Mouse (Mus musculus) kidney, adult 8-10 months (tissue): ENCODE data around the gene Yes1.
"Not testable (repeated sequence)": the region's sequence is repeated elsewhere in the genome, so short reads cannot be mapped to it uniquely, and the experiment has no call there.

ENCODE experiments used
- DNase-seq, 2 experiments: peaks; one replicate each; pipeline ENCODE4 v3.0.0; 2022

The Yes1 gene

DNA sequence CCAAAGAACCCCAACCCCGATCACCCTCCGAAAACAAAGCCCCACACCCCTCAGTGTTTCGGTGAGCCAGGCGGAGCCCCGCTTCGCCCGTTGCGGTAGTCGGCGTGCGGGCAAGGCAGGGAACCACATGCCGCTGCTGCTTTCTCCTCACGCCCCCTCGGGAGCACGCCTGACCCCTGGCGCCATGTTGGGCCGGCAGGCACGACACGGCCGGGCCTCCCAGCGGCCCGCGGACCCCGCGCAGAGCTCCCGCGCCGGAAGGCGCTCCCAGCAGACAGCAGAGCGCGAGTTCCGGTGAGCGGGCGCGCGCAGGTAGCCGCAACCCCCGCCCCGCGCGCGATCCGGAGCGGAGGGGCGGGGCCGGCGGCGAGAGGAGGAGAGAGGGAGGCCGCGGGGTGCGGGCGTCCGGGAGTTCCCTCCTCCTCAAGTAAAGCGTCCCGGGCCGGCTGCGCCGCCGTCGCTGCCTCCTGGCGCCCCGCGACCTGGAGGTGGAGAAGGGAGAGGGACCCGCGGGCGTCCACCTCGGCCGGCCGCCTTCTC, at the start of gene Yes1:
Gene Yes1 (plus strand): TSS at position 371 of the 540 bp plus-strand sequence.
- DNase-seq, result peak; percentile 82 to 85

DNA sequence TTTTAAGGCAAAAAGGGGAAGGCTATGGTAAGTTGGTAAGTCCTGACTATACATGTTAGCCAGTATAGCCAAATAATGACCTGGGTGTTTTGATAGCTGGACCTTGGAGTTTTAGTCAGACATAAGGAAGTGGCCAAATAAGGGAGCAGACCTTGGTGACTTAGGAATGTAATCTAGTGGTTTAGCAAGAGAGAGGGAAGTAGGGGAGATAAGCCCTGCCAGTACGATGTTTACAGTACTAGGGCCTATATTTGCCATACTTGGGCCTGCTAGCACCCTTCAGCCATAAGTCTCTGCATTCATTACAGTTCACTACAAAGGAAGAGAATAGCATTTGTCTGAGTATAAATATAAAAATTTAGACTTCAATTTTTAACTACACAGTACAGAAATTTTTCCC, 46.3 kb upstream of the Yes1 start:
- DNase-seq, result no peak

DNA sequence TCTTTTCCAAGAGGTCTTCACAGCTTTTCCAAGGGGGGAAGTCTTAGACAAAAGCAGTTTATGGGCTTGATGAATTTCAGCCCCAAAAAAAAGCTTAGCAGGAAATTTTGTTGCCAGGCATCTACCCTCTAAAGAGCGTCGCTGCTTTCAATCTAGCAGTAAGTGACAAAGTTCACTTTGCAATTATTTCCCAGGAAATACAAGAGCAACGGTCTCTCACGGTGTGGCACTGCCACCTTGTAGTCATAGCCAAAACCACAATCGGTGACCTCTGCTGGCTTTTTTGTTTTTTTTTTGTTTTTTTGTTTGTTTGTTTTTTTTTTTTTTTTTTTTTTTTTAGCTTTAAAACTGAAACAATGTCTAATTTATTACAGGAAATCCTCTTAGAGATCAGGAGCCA, 39.2 kb upstream of the Yes1 start:
- peak in 1 of 2 experiments; percentile 4 for DNase-seq

DNA sequence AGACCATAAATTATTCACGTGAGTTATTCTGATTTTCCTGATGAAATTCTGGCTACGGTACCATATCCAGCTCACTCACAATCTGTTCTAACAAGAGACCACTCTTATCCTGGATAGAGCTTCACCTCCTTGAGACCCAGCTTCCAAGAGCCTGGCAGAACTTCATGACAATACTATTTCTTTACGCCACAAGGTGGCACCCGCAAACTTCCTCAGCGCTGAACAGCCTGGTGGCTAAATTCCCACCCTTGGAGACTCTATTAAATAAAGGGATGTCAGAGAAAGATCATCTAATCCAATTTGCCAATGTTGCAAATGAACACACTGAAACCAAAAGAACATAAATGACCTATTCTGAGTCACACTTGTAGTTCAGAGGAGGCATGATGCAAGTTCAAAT, 22.8 kb upstream of the Yes1 start:
- peak; percentile 46 to 65 for DNase-seq

DNA sequence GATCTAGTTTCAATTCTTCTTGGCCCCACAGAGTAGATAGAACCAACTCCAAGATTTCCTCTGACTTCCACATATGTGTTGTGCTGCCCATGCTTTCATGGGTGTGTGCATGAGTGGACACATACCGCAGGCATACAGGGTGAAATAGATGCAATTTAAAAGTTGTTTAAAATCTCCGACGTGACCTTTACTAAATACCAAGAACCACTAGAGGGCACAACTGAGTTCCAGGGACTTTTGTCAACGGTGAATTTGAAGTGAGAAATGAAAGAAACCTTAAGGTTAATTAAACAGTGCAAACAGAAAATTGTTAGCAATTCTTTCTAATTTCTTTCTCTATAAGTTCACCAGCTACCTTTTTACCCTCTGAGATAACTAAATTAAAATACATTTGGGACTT, 17.2 kb upstream of the Yes1 start:
- DNase-seq, result peak in 1 of 2 experiments; percentile 16

DNA sequence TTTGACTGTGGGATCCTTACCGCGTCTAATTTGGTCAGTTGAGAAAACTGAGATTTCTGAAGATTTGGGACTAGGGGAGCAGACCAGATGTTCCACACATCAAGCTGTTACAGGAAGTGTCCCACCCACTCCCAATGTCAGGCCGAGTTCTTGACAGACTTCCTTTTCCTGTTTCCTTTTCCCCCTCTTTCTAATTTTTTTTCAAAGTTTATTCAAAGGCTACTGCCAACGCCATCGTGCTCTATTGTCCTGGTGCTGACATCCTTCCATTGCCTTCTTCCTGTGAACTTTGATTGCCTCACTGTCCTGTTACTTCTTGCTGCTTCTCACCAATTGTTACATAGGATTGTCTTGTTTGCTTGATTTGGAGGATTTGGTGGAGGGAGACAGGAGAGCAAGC, 16.6 kb upstream of the Yes1 start:
- peak; percentile 18 to 38 for DNase-seq

DNA sequence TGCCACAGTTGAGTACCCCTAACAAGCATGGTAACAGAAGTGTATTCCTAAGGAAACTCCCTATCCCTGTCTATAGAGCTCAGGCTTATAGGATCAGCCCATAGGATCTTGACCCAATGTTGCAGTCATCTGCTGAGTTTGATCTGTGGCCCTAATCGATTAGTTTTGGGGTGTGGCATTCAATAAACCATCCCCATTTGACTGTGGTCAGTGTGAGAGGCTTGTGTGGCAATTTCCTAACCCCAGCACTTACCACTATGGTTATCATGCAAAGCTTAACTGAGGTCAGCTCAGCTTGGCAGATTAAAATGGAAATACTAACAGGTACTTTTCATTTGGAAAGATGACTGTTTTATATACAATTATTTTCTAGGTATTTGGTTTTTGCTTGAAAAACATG, 5.1 kb upstream of the Yes1 start:
- DNase-seq, result no peak

DNA sequence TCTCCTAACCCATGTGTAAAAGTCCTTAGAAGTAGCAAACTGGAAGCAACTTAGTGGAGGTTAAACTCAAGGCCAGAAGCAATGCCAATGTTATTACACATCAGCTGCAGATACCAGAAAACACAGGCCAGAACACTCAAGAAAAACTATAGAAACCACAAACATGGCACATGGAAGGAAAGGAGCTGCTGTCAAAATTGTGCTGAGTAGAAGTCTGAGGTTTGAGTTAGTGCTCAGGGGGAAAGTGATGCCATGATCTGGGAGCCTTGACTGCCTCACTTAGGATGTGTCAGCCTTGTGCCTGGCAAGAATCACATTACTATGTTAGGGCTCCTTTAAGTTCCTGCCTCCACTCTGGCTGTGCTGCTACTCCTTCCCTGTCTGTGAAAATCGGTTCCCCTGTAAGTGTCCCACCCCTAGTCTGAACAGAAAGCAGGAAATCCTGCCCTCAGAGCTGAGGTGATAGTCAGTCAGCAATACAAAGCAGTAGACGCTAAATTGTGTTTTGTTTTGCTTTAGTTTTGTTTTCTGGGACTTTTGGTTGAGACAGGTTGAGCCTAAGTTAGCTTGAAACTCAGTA, 3.1 kb upstream of the Yes1 start:
- peak; percentile 13 to 27 for DNase-seq

DNA sequence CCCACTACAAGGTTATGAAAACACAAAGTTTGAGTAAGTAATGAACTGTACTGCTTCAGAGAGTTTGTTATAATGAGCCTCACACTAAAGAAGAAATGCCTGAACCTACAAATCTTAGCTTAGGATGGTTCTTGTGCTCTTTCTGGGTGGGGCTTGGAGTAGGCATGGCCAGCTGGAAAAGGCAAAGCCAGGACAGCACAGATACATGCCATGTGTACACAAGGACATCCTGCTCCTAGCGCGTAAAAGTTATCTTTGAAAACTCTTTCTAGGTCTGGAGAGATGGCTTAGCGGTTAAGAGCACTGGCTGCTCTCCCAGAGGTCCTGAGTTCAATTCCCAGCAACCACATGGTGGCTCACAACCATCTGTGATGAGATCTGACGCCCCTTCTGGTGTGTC, 2.5 kb upstream of the Yes1 start:
- no peak for DNase-seq

DNA sequence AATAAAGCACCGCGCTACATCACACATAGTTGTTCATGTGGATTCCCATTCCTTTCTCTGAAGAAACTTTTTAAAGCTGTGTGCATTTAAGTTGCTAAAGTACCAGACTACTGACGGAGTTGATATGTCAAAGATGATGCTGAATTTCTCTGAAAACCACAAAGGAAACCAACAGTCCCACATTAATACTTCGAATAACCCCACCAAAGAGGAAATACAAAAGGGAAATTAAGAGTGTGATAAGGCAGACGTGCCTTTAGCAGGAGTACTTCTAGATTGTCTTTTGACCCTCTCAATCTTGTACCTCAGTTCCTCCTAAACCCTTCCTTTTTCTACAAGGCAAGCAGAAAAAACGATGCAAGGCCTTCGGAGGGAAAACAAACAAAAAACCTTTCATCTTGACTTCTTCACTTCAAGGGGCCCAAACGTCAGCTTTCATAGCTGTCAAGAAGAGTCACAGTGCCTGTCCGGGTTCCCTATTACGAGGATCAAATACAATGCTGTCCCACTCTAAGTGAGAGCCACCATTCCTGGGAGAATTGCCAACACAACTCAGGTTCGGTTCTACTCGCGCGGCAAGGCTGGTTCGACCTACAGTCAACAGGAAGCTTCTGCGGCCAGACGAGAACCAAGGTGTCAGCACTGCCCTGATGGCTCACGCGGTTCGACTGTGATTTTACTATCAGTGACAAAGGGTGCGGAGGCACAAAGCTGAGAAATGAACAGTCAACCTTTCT, 739 bp upstream of the Yes1 start:
- peak; percentile 45 to 61 for DNase-seq

DNA sequence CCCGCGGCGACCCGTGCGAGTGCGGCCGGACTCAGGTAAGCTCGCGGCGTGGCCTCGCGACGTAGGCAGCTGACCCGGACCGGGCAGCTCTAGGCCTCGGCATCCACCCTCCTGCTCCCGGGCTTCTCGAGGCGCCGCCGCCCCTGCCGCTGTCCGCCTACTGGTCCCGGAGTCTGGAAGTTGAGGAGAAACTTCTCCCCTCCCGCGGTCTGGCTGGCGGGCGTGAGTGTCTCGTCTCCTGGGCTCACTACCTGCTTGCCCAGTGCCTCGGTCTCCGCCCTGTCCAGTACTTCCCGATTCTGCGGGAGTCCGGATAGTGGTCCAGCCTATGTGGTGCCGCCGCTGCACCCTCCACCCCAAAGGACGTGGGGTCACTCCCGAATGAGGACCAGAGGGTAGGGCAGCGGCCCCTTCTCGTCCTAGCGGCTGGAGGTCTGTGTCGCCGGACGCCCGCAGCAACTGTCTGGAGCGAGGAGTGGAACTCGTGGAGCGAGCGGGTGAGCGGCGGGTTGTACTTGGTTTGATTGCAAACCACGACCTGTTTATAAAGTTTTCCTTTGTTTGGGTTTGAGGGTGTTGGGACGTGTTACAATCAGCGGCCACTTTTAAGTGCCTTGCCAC, 480 bp downstream of the Yes1 start:
- no peak for DNase-seq

DNA sequence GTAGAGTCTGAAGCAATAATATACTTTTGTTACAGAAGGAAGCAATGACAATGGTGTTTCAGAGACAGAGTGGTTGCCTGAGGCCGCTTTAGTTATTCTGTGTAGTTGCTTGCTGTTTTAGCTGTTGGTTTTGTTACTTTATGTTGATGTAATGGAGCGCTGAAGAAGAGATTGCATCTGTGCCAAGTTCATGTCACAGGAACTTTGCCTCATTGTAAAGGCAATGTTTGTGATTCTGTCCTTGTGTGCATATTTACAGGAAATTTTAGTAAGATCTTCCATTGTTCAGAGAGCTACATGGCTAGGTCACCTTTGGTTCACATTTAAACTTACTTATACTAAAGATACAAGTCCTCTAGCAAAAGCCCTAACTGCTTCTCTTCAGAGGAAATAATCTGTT, 3.3 kb downstream of the Yes1 start:
- no peak for DNase-seq

DNA sequence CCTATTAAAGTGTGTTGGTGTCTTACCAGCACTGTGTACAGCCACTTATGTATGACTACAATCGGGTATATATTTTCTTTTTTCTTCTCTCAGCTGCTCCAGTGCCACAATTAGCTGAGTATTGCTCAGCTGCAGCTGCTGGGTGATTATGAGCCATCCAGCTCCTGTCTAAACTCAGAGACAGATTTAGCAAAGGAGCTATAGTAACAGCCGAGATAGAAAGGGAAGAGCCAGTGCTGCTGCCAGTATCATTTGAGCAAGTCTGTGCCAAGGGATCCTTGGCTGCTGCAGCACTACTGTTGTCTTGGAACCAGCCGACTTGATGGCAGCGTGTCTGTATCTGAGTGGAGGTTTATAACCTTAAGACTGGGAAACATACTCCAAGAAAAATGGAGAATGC, 3.7 kb downstream of the Yes1 start:
- DNase-seq, result no peak

DNA sequence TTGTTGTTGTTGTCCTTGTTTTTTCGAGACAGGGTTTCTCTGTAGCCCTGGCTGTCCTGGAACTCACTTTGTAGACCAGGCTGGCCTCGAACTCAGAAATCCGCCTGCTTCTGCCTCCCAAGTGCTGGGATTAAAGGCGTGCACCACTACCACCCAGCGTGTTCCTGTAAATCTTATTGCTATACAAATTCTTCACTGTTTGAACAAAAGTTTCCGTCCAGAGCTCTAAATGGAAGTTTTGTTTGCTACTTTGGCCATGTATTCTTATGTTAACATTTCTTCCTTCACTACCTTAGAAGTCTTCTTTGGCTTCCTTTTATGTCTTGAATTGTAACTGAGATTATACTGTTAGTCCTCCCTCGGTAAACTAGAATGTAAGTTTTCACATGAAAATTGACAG, 5.5 kb downstream of the Yes1 start:
- not testable (repeated sequence) for DNase-seq

DNA sequence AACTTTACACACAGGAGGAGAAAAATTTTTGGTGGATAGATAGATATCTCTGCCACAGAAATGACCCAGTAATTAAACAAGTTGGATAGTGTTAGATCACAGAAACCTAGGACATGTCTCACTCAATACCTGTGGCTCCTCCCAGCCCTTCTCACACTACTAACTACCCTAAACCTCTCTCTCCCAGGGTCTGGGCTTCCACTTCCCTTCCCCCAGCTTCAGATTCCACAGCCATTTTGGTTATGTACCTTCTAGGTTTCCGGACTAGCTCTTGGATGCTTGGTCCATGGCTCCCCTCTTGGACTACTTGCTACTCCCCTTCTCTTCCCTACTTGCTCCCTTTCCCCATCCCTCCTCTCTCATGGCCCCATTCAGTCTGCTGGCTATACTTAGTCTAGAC, 6.9 kb downstream of the Yes1 start:
- no peak for DNase-seq

DNA sequence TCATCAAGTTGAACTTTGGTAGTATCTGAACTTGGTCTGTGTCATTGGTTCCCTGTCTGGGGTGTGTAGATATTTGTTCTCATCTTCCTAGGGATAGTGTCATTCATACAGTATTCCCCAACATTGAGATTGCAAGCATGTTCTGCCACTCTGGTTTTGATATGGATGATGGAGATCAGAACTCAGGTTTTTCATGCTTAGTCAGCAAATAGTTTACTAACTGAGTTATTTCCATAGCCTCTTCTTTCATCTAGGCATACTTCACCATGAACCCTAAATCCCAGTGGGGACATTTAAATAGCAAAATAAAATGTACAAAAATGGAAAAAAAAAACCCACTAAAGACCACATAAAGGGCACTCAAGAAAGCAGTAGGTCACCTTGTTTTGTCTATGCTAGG, 12.7 kb downstream of the Yes1 start:
- no peak for DNase-seq

DNA sequence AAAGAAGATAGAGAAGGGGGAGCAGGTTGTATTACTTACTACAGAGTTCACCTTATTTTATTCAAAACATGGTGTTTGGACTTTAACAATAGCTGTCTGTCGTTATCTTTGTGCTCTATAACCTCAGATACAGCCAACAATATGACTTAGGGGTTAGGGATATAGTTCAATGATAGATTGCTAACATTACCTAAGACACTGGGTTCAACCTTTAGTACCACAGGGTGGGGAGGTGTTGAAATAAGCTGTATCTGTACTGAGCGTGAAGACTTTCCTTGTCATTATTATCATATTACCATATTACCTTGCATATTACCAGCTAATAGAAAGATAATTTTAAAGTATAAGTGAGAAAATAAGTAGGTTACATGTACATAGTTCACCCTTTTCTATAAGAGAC, 13.8 kb downstream of the Yes1 start:
- no peak for DNase-seq

DNA sequence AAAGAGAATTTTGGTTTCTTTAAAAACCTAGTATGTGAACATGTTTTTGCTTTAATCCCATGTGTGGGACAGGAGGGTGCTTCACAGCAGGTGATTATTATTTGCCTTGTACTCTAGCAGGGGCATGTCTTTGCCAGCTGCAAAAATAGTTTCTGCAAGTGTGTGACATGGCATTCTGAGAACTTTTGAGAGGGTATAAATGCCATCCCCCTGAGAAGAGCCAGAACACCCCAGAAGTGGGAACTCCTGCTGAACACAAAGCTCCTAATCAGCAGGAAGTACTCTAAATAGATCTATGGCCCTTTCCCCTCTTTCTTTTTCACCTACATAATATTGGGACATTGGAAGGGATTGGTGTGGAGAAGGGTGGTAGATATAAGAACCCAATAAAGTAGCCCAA, 22.2 kb downstream of the Yes1 start:
- DNase-seq, result no peak

DNA sequence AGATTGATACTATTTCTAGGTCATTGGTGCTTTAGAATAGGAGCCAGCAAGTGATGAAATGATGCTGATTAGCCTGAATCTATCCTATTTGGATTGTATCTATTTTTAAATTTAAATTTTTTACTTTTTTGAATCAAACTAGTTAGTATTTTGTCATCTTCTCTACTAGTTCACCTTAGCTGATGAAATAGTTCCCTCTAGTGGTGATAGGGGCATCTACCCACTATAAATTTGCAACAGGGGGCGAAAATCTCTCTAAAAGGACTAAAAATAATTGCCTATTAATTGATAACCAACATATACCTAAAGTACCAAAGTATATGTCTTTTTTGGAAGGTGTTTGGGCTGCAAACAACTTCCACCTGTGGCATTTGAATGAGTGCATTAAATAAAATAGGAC, 46.4 kb downstream of the Yes1 start:
- no peak for DNase-seq

DNA sequence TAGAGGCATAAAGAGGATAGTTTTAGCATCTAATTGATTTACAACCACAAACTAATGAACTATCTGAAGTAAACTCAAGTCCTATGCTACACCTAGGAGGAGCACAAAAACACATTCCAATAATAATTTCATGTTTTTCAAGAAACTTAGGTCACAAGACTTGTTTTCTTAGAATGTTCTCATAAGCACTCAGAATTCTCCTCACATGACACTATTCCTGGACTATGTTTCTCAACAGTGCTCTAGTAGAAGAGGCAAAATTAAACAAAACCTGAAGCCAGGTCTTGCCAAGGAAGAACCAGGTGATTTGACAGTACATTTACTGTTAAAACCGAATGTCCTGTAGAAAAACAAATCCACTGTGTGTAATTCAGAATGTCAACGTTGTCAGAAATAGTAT, 71.5 kb downstream of the Yes1 start:
- DNase-seq, result no peak

DNA sequence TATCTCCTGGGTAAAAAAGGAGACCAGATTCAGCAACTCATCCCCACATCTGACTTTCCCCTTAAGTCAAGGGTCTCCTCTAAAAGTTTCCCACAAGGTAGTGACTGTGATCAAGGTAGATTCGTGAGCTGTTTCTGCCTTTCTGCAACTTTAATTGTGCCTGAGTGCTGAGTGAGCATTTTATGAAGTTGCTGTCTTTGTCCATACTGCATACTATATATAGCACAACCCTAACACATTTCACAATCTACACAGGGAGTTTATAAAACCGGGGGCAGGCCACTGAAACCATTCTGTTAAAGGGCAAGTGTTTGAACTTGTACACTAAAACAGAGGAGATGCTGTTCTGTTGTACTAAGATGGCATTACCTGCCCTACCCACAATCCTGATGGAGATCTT, 82.4 kb downstream of the Yes1 start:
- DNase-seq, result no peak

DNA sequence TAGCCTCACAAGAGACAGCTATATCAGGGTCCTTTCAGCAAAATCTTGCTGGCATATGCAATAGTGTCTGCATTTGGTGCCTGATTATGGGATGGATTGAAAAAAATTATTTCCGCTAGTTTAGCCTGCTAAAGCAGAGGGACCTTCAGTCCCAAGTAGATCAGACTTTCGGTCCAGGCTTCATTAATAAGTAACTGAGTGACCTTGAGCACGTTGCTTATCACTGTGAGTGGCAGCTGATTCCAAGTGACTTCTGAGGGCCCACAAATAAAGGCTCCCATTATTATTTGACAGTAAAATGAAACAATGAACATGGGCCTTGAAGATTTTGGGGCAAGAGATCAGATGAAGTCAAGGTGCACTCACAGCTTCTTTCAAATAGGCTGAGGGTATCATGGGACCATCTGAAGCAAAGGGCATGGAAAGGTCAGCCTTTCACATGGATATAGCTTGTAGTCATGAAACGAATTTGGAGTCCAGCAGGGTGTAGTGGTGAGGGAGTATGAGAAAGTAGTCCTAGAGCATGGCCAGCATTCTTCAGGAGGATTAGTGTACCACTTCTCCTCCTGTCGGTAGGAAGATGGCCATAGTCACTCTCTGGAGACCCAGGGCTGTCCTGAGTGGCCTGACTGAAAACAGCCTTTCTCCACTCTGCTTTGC, 86.4 kb downstream of the Yes1 start:
- DNase-seq, result peak; percentile 24 to 67

DNA sequence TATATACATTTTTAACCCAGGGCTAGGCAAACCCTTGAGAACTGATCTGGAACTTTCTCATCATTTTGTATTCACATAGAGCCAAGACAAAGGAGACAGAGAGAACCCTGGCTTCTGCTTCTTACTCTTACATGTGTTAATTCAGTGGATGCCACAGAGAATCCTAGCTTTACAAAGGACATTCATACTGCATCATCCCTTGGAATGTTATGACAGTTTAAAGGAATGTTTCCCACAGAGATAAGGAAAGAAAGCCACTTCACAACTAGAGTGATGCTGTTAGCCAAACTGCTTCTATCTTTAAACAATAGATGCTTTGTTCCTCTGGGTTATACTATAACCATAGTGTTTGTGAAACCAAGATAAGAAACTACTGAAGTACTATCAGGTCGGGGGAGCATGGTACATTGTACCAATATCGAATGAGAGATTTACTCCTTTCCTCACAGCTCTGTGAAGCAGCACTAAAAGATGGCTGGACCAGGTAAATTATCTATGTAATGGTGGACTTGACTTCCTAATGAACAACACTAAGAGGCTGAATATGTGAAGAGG, 95.3 kb downstream of the Yes1 start:
- no peak for DNase-seq
